Mouse (Mus musculus): ENCODE data around the gene Ptprcap. TPM values are rescaled to one million over a fixed set of nuclear protein-coding genes. Genes with fewer than 3 reads are reported as not detected.

Ptprcap gene
- total and polyA plus RNA-seq, 2 experiments from 2014 or later = 0.28 to 0.38 TPM

GRCm38 (mm10) chr19:4163543-4163887 lies 10.1 kb downstream of the Ptprcap start:
- 27% methylated on average over 4 of the region's 4 CpGs for WGBS
- Histone ChIP-seq H3K4me3 (ENCODE audit: low read depth, low read length) (peak overlapping the region; percentile 69), H3K4me2 (ENCODE audit: low read depth, low read length, poor library complexity, severe bottlenecking) (peak overlapping the region; percentile 91), H3K27me3 (ENCODE audit: insufficient read depth, low read length) (no peaks in the 10 kb centered on the region), H3K36me3 (ENCODE audit: insufficient read depth, low read length) (peaks cover 25% of the 10 kb centered on the region), H3K9me3 (ENCODE audit: low read length) (no peaks in the 10 kb centered on the region), H3K9ac (replicated peaks; ENCODE audit: low read length, poor library complexity, severe bottlenecking) (peak overlapping the region; percentile 29; the same call in 1 of the 2 replicates), H3K4me1 (ENCODE audit: insufficient read depth, low read length) (peaks cover 6% of the 10 kb centered on the region; the same call in 1 of the 2 replicates), H3K27ac (ENCODE audit: low read depth, low read length) (peak overlapping the region; percentile 71)
- no peak for TF ChIP-seq CTCF (IDR thresholded peaks at IDR 0.05)
- DNase-seq (ENCODE audit: low spot score) (no peak), ATAC-seq (ENCODE audit: low FRiP score) (peak; percentile 1; the same call in 1 of the 2 replicates)

DNA sequence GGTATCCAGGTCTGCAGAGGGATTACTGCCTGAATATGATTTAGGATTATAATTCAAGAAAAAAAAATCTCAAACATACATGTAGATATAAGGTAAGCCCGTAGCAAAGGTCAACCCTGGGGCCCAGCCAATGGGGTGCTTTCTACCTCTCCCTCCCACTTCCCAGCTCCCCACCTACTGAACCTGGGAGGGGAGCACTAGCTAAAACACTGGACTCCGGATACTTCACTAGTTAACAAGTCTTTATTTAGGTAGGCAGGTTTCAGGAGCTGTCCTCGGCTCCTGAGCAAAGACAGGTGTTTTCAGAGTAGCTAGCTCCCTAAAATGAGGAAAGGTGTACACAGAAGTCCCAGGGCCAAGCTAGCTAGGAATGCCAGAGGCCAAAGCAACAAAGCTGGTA lies 10.7 kb downstream of the Ptprcap start:
- no peak for ATAC-seq (ENCODE audit: low FRiP score)
- Histone ChIP-seq H3K4me3 (ENCODE audit: low read depth, low read length) (no peak overlapping the region), H3K9ac (replicated peaks; ENCODE audit: low read length, poor library complexity, severe bottlenecking) (no peak overlapping the region), H3K4me2 (ENCODE audit: low read depth, low read length, poor library complexity, severe bottlenecking) (no peak overlapping the region), H3K27me3 (ENCODE audit: insufficient read depth, low read length) (no peaks in the 10 kb centered on the region), H3K9me3 (ENCODE audit: low read length) (no peaks in the 10 kb centered on the region), H3K4me1 (ENCODE audit: insufficient read depth, low read length) (peaks cover 6% of the 10 kb centered on the region; the same call in 1 of the 2 replicates), H3K36me3 (ENCODE audit: insufficient read depth, low read length) (peaks cover 20% of the 10 kb centered on the region), H3K27ac (ENCODE audit: low read depth, low read length) (peak overlapping the region; percentile 71)
- WGBS = 91% methylated on average over 3 of the region's 3 CpGs
- DNase-seq (ENCODE audit: low spot score) = no peak
- TF ChIP-seq CTCF (IDR thresholded peaks at IDR 0.05) = no peak

- H3K9me3 ChIP-seq (ENCODE audit: low read length) = no peaks in the 10 kb centered on the region
- no peak overlapping the region for H3K9ac ChIP-seq (replicated peaks; ENCODE audit: low read length, poor library complexity, severe bottlenecking)
- no peak overlapping the region for H3K4me2 ChIP-seq (ENCODE audit: low read depth, low read length, poor library complexity, severe bottlenecking)
- peaks cover 6% of the 10 kb centered on the region; the same call in 1 of the 2 replicates for H3K4me1 ChIP-seq (ENCODE audit: insufficient read depth, low read length)
- no peak for DNase-seq (ENCODE audit: low spot score)
- ATAC-seq (ENCODE audit: low FRiP score) = no peak
- H3K27me3 ChIP-seq (ENCODE audit: insufficient read depth, low read length) = no peaks in the 10 kb centered on the region
- no peak overlapping the region for H3K27ac ChIP-seq (ENCODE audit: low read depth, low read length)
- no peak for TF ChIP-seq CTCF (IDR thresholded peaks at IDR 0.05)
- H3K36me3 ChIP-seq (ENCODE audit: insufficient read depth, low read length) = peaks cover 14% of the 10 kb centered on the region
- no peak overlapping the region for H3K4me3 ChIP-seq (ENCODE audit: low read depth, low read length)
- 81% methylated on average over 2 of the region's 2 CpGs for WGBS
Observed at GRCm38 (mm10) chr19:4164721-4165120, 11.3 kb downstream of the Ptprcap start.

DNA sequence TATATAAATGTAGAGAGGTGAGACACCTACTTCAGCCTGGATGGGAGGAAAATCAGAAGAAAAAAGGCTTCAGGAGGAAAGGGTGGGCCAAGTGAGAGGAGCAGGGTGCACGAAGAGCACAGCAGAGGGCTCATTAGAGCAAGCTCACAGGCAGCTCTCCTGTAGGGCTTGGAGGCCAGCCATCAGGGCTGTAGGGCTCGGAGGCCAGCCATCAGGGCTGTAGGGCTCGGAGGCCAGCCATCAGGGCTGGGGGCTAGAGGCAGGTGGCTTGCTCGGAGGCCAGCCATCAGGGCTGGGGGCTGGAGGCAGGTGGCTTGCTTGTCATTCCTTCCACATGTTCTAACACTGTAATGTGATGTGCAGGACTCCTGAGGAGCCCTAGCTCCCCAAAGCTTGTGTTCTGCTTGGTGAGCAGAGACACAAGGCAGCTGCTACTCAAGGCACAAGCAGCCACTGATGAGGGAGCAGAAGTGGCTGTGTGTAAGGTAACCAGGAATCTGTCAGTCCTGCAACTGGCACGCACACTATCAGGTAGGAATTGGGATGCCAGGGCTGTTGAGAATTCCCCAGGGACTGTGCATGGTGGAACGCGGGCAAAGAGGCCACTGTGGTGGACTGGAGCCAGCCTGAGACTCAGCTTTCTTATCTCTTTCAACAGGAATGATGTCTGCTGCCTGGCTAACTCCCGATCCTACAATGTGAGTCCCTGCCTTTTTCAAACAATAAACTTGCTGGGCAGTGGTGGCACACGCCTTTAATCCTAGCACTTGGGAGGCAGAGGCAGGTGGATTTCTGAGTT lies 13.5 kb downstream of the Ptprcap start:
- WGBS = 74% methylated on average over 9 of the region's 9 CpGs
- Histone ChIP-seq H3K9ac (replicated peaks; ENCODE audit: low read length, poor library complexity, severe bottlenecking) (no peak overlapping the region), H3K27ac (ENCODE audit: low read depth, low read length) (no peak overlapping the region), H3K9me3 (ENCODE audit: low read length) (no peaks in the 10 kb centered on the region), H3K4me3 (ENCODE audit: low read depth, low read length) (no peak overlapping the region), H3K4me1 (ENCODE audit: insufficient read depth, low read length) (peaks cover 6% of the 10 kb centered on the region; the same call in 1 of the 2 replicates), H3K36me3 (ENCODE audit: insufficient read depth, low read length) (0 out of 2 replicates have a peak, but pooled peaks cover 3% of the 10 kb centered on the region), H3K4me2 (ENCODE audit: low read depth, low read length, poor library complexity, severe bottlenecking) (no peak overlapping the region), H3K27me3 (ENCODE audit: insufficient read depth, low read length) (no peaks in the 10 kb centered on the region)
- no peak for TF ChIP-seq CTCF (IDR thresholded peaks at IDR 0.05)
- ATAC-seq (ENCODE audit: low FRiP score) (no peak), DNase-seq (ENCODE audit: low spot score) (no peak)

DNA sequence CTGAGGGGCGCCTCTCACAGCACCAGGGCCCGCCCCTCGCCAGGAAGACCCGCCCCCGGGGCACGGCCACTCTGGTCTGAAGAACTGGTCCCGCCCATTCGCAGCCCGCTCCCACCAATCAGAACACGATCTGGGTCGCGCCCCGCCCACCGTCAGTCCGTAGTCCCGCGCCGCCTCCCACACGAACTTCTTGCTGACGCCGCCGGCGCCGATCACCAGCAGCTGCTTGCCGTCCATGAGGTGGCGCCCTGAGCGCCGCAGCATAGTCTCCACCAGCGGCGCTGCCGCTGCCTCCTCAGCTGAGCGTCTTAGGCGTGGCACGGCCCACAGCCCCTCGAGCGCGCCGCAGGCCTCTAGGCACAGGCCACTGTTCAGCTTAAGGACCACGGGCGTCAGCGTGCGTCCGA lies 16.0 kb downstream of the Ptprcap start:
- Histone ChIP-seq H3K36me3 (ENCODE audit: insufficient read depth, low read length) (0 out of 2 replicates have a peak, but pooled peaks cover 3% of the 10 kb centered on the region), H3K27me3 (ENCODE audit: insufficient read depth, low read length) (no peaks in the 10 kb centered on the region), H3K9ac (replicated peaks; ENCODE audit: low read length, poor library complexity, severe bottlenecking) (peak overlapping the region; percentile 80), H3K9me3 (ENCODE audit: low read length) (no peaks in the 10 kb centered on the region), H3K4me3 (ENCODE audit: low read depth, low read length) (peak overlapping the region; percentile 41), H3K4me2 (ENCODE audit: low read depth, low read length, poor library complexity, severe bottlenecking) (peak overlapping the region; percentile 75), H3K4me1 (ENCODE audit: insufficient read depth, low read length) (no peaks in the 10 kb centered on the region), H3K27ac (ENCODE audit: low read depth, low read length) (peak overlapping the region; percentile 91)
- WGBS = under 1% methylated on average over 32 of the region's 43 CpGs
- DNase-seq (ENCODE audit: low spot score) = peak; percentile 99
- ATAC-seq (ENCODE audit: low FRiP score) = peak; percentile 93
- peak; percentile 98 for TF ChIP-seq CTCF (IDR thresholded peaks at IDR 0.05)

- Histone ChIP-seq H3K36me3 (ENCODE audit: insufficient read depth, low read length) (0 out of 2 replicates have a peak, but pooled peaks cover under 1% of the 10 kb centered on the region), H3K27ac (ENCODE audit: low read depth, low read length) (peak overlapping the region; percentile 91), H3K27me3 (ENCODE audit: insufficient read depth, low read length) (no peaks in the 10 kb centered on the region), H3K4me1 (ENCODE audit: insufficient read depth, low read length) (no peaks in the 10 kb centered on the region), H3K9me3 (ENCODE audit: low read length) (no peaks in the 10 kb centered on the region), H3K4me2 (ENCODE audit: low read depth, low read length, poor library complexity, severe bottlenecking) (peak overlapping the region; percentile 75), H3K9ac (replicated peaks; ENCODE audit: low read length, poor library complexity, severe bottlenecking) (peak overlapping the region; percentile 80), H3K4me3 (ENCODE audit: low read depth, low read length) (peak overlapping the region; percentile 41)
- no peak for TF ChIP-seq CTCF (IDR thresholded peaks at IDR 0.05)
- ATAC-seq (ENCODE audit: low FRiP score) (peak; percentile 51), DNase-seq (ENCODE audit: low spot score) (no peak)
- WGBS = 7% methylated on average over 27 of the region's 27 CpGs
Observed at GRCm38 (mm10) chr19:4169810-4170209, 16.4 kb downstream of the Ptprcap start.

Measured in midbrain, postnatal 0 days (tissue).